Mouse (Mus musculus) limb, embryonic 14.5 days (tissue): ENCODE measurements around the gene Gas1. TPM values are rescaled to one million over a fixed set of nuclear protein-coding genes. Genes with fewer than 3 reads are reported as not detected.

ENCODE experiments used
- ATAC-seq: fragments of 200-750 bp; cut with Nextera tagmentation; 2 replicates; pipeline ENCODE4 v1.8.0; 2017; ENCODE audit warnings: low read depth, moderate number of reproducible peaks, moderate TSS enrichment; ENCODE audit not compliant: low FRiP score
- DNase-seq: peaks from one replicate; pipeline ENCODE4 v3.0.0-alpha.2; 2015; ENCODE audit warnings: low spot score
- H3K27ac ChIP-seq: fragments of 300-500 bp; sonication (generic); replicated peaks from 2 replicates; pipeline ENCODE4 v1.5.1; 2014; ENCODE audit warnings: low read depth, mild to moderate bottlenecking, low read length, moderate library complexity, mixed read lengths
- H3K27me3 ChIP-seq: fragments of 300-500 bp; sonication (generic); 2 replicates; pipeline ENCODE4 v1.6.1; 2014; ENCODE audit warnings: low read length, mixed read lengths; ENCODE audit not compliant: control insufficient read depth, insufficient read depth
- H3K36me3 ChIP-seq: fragments of 300-500 bp; sonication (generic); 2 replicates; pipeline ENCODE4 v1.6.1; 2014; ENCODE audit warnings: mild to moderate bottlenecking, low read length, moderate library complexity, mixed read lengths; ENCODE audit not compliant: control insufficient read depth, insufficient read depth
- H3K4me1 ChIP-seq: fragments of 300-500 bp; sonication (generic); 2 replicates; pipeline ENCODE4 v1.6.1; 2014; ENCODE audit warnings: antibody characterized with exemption, low read length, mixed read lengths; ENCODE audit not compliant: control insufficient read depth, insufficient read depth
- H3K4me2 ChIP-seq: fragments of 300-500 bp; sonication (generic); replicated peaks from 2 replicates; pipeline ENCODE4 v1.6.1; 2014; ENCODE audit warnings: low read depth, mild to moderate bottlenecking, low read length, moderate library complexity; ENCODE audit not compliant: severe bottlenecking
- H3K4me3 ChIP-seq: fragments of 300-500 bp; sonication (generic); replicated peaks from 2 replicates; pipeline ENCODE4 v1.5.1; 2014; ENCODE audit warnings: low read length
- H3K9ac ChIP-seq: fragments of 300-500 bp; sonication (generic); 2 replicates; pipeline ENCODE4 v1.6.1; 2014; ENCODE audit warnings: mild to moderate bottlenecking, low read depth, low read length, moderate library complexity; ENCODE audit not compliant: severe bottlenecking
- H3K9me3 ChIP-seq: fragments of 300-500 bp; sonication (generic); 2 replicates; pipeline ENCODE4 v1.6.1; 2016; ENCODE audit warnings: low read length; ENCODE audit not compliant: control insufficient read depth
- POLR2A ChIP-seq: fragments of 200-500 bp; IDR thresholded peaks from 2 replicates; pipeline ENCODE4 v1.8.0; 2012; ENCODE audit warnings: inconsistent platforms, mild to moderate bottlenecking, moderate library complexity, borderline replicate concordance; ENCODE audit not compliant: insufficient read depth, insufficient read length; ENCODE audit errors: extremely low read depth
- WGBS: fragments of 180-500 bp; shearing (Covaris S2); extraction: QIAGEN DNeasy Blood & Tissue Kit; methylation state at CpG from one replicate; pipeline ENCODE4 v1.1.7; 2014; 5-methylcytosine and 5-hydroxymethylcytosine counted together
- polyA plus RNA-seq, 2 experiments: library from polyadenylated mRNA; depleted of rRNA in 1 of 2; stranded (reverse) in 1 of 2; unstranded in 1 of 2; fragments of >200 nt; fragmentation: Nextera tagmentation in 1 of 2; extraction: Ambion mirVana in 1 of 2; gene quantifications; 2 replicates each; pipeline versions ENCODE4 v1.2.1 to v1.2.3; 2012 to 2014

The Gas1 gene
- polyA plus RNA-seq, 2 experiments, result 385 to 406 TPM

DNA sequence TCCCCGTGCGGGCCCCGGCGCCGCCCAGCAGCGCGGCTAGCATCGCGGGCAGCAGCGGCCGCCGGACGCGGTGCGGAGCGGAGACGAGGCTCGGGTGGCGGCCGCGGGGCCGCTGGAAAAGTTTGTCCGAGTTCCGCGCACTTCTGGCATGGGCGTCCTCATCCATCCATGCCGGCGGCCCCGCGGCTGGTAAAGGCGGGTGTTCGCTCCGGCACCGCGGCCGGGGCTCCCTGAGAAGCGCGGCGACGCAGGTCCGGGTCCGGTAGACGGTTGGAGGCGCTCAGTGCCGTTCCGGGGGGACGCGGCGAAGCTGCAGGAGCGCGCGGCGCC is 424 bp downstream of the Gas1 start:
- Histone ChIP-seq H3K27me3 (no peaks in the 10 kb centered on the region), H3K9ac (peak overlapping the region; percentile 100), H3K27ac (peak overlapping the region; percentile 100), H3K4me2 (peak overlapping the region; percentile 71), H3K4me3 (peak overlapping the region; percentile 95), H3K36me3 (peaks cover 27% of the 10 kb centered on the region), H3K4me1 (peaks cover 16% of the 10 kb centered on the region), H3K9me3 (no peaks in the 10 kb centered on the region)
- no peak for TF ChIP-seq POLR2A
- WGBS, result 0% methylated on average over 22 of the region's 53 CpGs
- DNase-seq, result no peak
- no peak; the same call in 1 of the 2 replicates for ATAC-seq

DNA sequence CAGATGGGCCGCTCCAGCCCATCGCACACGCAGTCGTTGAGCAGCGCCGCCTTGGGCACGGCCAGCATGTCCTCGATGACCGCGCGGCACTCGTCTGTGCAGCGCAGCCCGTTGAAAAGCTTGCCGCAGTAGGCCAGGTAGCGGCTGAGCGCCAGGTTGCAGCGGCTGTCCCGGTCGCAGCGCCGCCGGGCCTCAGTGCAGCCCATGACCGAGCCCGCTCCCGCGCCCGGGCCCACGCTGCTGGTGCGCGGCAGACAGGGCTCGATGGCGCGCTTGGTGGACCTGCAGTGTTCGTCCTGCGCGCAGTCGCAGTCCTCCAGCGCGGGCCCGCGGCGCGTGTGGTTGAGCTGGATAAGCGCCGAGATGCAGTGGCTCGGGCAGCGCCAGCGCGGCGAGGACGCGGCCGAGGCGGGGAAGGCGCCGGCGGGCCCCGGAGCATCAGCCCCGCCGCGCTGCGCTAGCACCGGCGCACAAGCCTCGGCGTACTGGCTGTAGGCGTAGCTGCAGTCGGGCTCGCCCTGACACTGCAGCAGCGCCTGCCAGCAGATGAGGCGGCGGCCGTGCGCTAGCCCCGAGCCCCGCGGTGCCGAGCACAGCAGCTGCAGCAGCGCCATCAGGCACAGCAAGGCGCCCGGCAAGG is 909 bp downstream of the Gas1 start:
- DNase-seq, result peak; percentile 53
- ATAC-seq, result peak; percentile 1
- Histone ChIP-seq H3K9me3 (no peaks in the 10 kb centered on the region), H3K36me3 (peaks cover 27% of the 10 kb centered on the region), H3K4me3 (peak overlapping the region; percentile 95), H3K27ac (peak overlapping the region; percentile 100), H3K27me3 (no peaks in the 10 kb centered on the region), H3K4me2 (peak overlapping the region; percentile 71), H3K9ac (peak overlapping the region; percentile 100), H3K4me1 (peaks cover 18% of the 10 kb centered on the region)
- TF ChIP-seq POLR2A, result 0 out of 2 replicates have a peak, but pooled peaks have one; percentile 42
- 2% methylated on average over 55 of the region's 82 CpGs for WGBS

DNA sequence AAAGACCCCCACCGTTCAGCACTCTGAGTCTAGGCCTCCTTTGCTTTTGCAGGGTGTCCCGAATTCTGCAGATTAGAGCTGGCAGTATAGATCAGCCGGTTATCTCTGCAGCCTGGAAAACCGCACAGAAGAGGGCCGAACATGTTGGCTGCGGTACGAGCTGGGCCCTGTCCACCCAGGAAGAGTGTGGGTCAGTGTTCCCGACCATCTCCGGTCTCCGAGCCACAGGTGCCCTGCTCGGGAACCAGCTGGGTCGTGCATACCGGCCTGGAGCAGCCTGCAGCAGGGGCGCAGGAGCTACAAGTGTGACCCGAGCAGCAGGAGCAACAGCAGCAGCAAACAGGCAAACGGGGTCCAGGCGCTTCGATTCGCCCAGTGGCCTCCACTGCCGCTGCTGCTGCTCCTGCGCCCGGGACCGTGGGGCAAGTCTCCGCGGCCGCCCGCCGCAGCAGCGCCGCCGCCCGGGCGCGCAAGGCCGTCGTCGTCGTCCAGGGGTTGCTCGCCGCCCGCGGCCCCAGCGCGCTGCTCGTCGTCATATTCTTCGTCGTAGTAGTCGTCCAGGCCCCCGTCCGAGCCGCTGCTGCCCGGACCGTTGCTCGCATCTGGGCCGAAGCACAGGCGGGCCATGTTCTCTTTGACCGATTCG is 1.6 kb downstream of the Gas1 start:
- H3K27me3 ChIP-seq, result no peaks in the 10 kb centered on the region
- TF ChIP-seq POLR2A, result no peak
- H3K9ac ChIP-seq, result peak overlapping the region; percentile 100
- peak overlapping the region; percentile 71 for H3K4me2 ChIP-seq
- DNase-seq (peak; percentile 7), ATAC-seq (no peak)
- H3K4me1 ChIP-seq, result peaks cover 18% of the 10 kb centered on the region
- peak overlapping the region; percentile 95 for H3K4me3 ChIP-seq
- H3K27ac ChIP-seq, result peak overlapping the region; percentile 100
- H3K36me3 ChIP-seq, result peaks cover 27% of the 10 kb centered on the region
- WGBS, result 5% methylated on average over 37 of the region's 59 CpGs
- no peaks in the 10 kb centered on the region for H3K9me3 ChIP-seq

GRCm38 (mm10) chr13:60174953-60175352 is 2.2 kb downstream of the Gas1 start:
- peaks cover 18% of the 10 kb centered on the region for H3K4me1 ChIP-seq
- 2% methylated on average over 7 of the region's 7 CpGs for WGBS
- peak; percentile 16 for DNase-seq

DNA sequence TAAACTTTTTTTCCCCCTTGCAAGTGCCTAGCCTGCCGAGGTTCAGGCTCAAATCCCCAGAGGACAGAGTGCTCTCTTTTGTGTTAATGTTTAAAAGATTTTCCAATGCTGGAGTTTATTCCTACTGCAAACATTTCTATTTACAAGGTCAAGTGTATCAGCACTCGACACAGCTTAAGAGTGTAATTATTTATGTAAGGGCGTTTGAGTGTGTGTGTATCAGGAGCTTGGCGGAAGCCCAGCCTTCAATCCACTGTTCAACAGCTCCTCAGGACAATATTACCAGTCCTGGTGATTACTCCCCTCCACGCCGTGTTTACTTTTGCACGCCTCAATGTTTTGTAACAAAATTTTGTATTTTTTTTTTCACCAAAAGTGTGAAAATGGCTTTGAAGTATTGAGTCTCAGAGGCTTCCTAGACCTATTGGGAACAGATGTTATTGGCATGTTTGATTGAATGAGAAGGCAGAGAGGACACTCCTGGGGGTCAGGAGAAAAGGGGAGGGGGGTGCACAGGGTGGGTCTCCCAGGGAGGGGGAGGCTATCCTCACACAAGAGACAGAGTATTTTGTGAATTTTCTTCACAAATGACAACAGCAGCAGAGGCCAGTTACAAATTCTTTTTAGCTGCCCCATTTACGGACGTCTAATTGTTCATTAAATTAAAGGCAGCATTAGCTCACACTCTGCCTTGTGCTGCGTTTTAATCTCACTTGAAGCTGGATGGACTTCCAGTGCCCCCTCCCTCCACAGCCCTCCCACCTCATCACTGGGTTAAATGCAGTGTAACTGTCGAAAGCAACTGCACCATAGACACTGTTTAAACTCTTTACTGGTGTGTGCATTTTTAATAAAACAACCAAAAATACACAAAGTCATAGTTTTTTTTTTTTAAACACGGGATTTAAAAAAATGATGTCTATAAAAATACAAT is 3.3 kb downstream of the Gas1 start:
- no peak for TF ChIP-seq POLR2A
- peak overlapping the region; percentile 95 for H3K4me3 ChIP-seq
- 6% methylated on average over 12 of the region's 12 CpGs for WGBS
- H3K27me3 ChIP-seq, result no peaks in the 10 kb centered on the region
- peak; percentile 32 for DNase-seq
- no peaks in the 10 kb centered on the region for H3K9me3 ChIP-seq
- H3K36me3 ChIP-seq, result peaks cover 27% of the 10 kb centered on the region
- peak overlapping the region; percentile 100 for H3K9ac ChIP-seq
- no peak for ATAC-seq
- peak overlapping the region; percentile 71 for H3K4me2 ChIP-seq
- peaks cover 13% of the 10 kb centered on the region for H3K4me1 ChIP-seq
- H3K27ac ChIP-seq, result peak overlapping the region; percentile 100

More at GRCm38 (mm10) chr13:60174953-60175352, 2.2 kb downstream of the Gas1 start:
- Histone ChIP-seq H3K4me3 (peak overlapping the region; percentile 95), H3K36me3 (peaks cover 27% of the 10 kb centered on the region), H3K4me2 (peak overlapping the region; percentile 71), H3K27me3 (no peaks in the 10 kb centered on the region), H3K9ac (peak overlapping the region; percentile 100), H3K27ac (peak overlapping the region; percentile 100), H3K9me3 (no peaks in the 10 kb centered on the region)
- no peak for ATAC-seq
- TF ChIP-seq POLR2A, result no peak
